ENCODE assay signal across 8 mouse cellular contexts in genomic region chr17:34898706-34899052, GRCm38 (mm10). TPM values are rescaled to one million over a fixed set of nuclear protein-coding genes. Genes with fewer than 3 reads are reported as not detected.
A peak's percentile ranks its signal among the peaks of the same experiment; 100 is the strongest.
DNase-seq lines count a peak whose midpoint lies in the region; ATAC-seq and TF ChIP-seq lines count a peak whose summit lies in the region.

No protein-coding gene starts in this region.

- peak overlapping the region; percentile 99 for H3K9ac ChIP-seq in heart, embryonic 13.5 days
- peak overlapping the region; percentile 98 for H3K9ac ChIP-seq in limb, embryonic 13.5 days

- under 1% methylated on average over 20 of the region's 47 CpGs for WGBS in heart, embryonic 13.5 days
- WGBS in forebrain, embryonic 10.5 days: under 1% methylated on average over 35 of the region's 47 CpGs
- 0% methylated on average over 7 of the region's 47 CpGs for WGBS in limb, embryonic 13.5 days
- 1% methylated on average over 35 of the region's 47 CpGs for WGBS in small intestine, adult 2 months

- no peaks in the 10 kb centered on the region for H3K9me3 ChIP-seq in heart, embryonic 13.5 days
- no peaks in the 10 kb centered on the region; the same call in 1 of the 2 replicates for H3K9me3 ChIP-seq in G1E (replicated peaks)
- H3K9me3 ChIP-seq in forebrain, embryonic 10.5 days: peaks cover 8% of the 10 kb centered on the region; the same call in 1 of the 2 replicates
- no peaks in the 10 kb centered on the region for H3K9me3 ChIP-seq in limb, embryonic 13.5 days

- no peak for TF ChIP-seq POLR2A in small intestine, adult 2 months (IDR thresholded peaks at IDR 0.05; ENCODE audit: low read depth, low read length)

- H3K4me2 ChIP-seq in heart, embryonic 13.5 days: peak overlapping the region; percentile 85
- peak overlapping the region; percentile 96 for H3K4me2 ChIP-seq in limb, embryonic 13.5 days (replicated peaks)

- H3K27me3 ChIP-seq in heart, embryonic 13.5 days (replicated peaks): no peaks in the 10 kb centered on the region
- no peaks in the 10 kb centered on the region for H3K27me3 ChIP-seq in G1E (ENCODE audit: insufficient read depth, low read length)
- no peaks in the 10 kb centered on the region for H3K27me3 ChIP-seq in forebrain, embryonic 10.5 days (ENCODE audit: poor library complexity, severe bottlenecking)
- no peaks in the 10 kb centered on the region for H3K27me3 ChIP-seq in limb, embryonic 13.5 days
- H3K27me3 ChIP-seq in small intestine, adult 2 months (ENCODE audit: control insufficient read depth, insufficient read depth, low read length): no peaks in the 10 kb centered on the region

- peaks cover 42% of the 10 kb centered on the region for H3K4me1 ChIP-seq in heart, embryonic 13.5 days
- H3K4me1 ChIP-seq in G1E (ENCODE audit: insufficient read depth, low read depth, low read length): peaks cover 60% of the 10 kb centered on the region
- H3K4me1 ChIP-seq in forebrain, embryonic 10.5 days: peaks cover 62% of the 10 kb centered on the region
- H3K4me1 ChIP-seq in limb, embryonic 13.5 days: peaks cover 41% of the 10 kb centered on the region
- H3K4me1 ChIP-seq in small intestine, adult 2 months (ENCODE audit: control insufficient read depth, insufficient read depth, insufficient read length, low read length): peaks cover 12% of the 10 kb centered on the region

- no peak for DNase-seq in heart, postnatal 14 days
- DNase-seq in G1E (ENCODE audit: low spot score): peak; percentile 67
- DNase-seq in forebrain, embryonic 10.5 days (ENCODE audit: extremely low spot score, low spot score): peak; percentile 56
- DNase-seq in c-Kit-positive CD71-positive TER-119-positive erythroid progenitor cells, embryonic 14.5 days (ENCODE audit: low spot score): no peak

- intact Hi-C loops in heart, postnatal 14 days (cut with DNase I): loop anchor here (2.0 kb wide), 1 partner anchor 48 kb away; the partner anchor contains the start of genes Nelfe and Skiv2l

- H3K4me3 ChIP-seq in heart, embryonic 13.5 days: peak overlapping the region; percentile 95
- H3K4me3 ChIP-seq in G1E (ENCODE audit: low read depth, low read length): peak overlapping the region; percentile 91
- peak overlapping the region; percentile 98 for H3K4me3 ChIP-seq in forebrain, embryonic 10.5 days
- H3K4me3 ChIP-seq in limb, embryonic 13.5 days: peak overlapping the region; percentile 92
- H3K4me3 ChIP-seq in small intestine, adult 2 months (ENCODE audit: low read depth, low read length): peak overlapping the region; percentile 79

- no peak for ATAC-seq in heart, embryonic 13.5 days (ENCODE audit: extremely low read depth, insufficient number of reproducible peaks, low FRiP score, low TSS enrichment)
- ATAC-seq in G1E (ENCODE audit: extremely low read depth, insufficient number of reproducible peaks, low FRiP score, poor library complexity, severe bottlenecking): no peak
- ATAC-seq in limb, embryonic 13.5 days (ENCODE audit: low FRiP score, low read depth): no peak
- no peak for ATAC-seq in granulocyte monocyte progenitor cell, adult 5-6 weeks (replicated peaks; ENCODE audit: poor library complexity, severe bottlenecking)

- H3K36me3 ChIP-seq in heart, embryonic 13.5 days: peaks cover 38% of the 10 kb centered on the region
- peaks cover 45% of the 10 kb centered on the region for H3K36me3 ChIP-seq in G1E (replicated peaks)
- H3K36me3 ChIP-seq in forebrain, embryonic 10.5 days (replicated peaks): peaks cover 51% of the 10 kb centered on the region
- peaks cover 34% of the 10 kb centered on the region for H3K36me3 ChIP-seq in limb, embryonic 13.5 days
- H3K36me3 ChIP-seq in small intestine, adult 2 months (ENCODE audit: control insufficient read depth, insufficient read depth, low read length): peaks cover 21% of the 10 kb centered on the region

- H3K27ac ChIP-seq in heart, embryonic 13.5 days (replicated peaks): peak overlapping the region; percentile 96
- peak overlapping the region; percentile 100 for H3K27ac ChIP-seq in forebrain, embryonic 10.5 days
- H3K27ac ChIP-seq in limb, embryonic 13.5 days: peak overlapping the region; percentile 95
- no peak overlapping the region for H3K27ac ChIP-seq in small intestine, adult 2 months (ENCODE audit: insufficient read depth, low read depth, low read length)

- TF ChIP-seq CTCF in G1E (IDR thresholded peaks at IDR 0.05; ENCODE audit: low read depth, low read length): no peak
- TF ChIP-seq CTCF in small intestine, adult 2 months (IDR thresholded peaks at IDR 0.05; ENCODE audit: extremely low read depth, insufficient read length, insufficient replicate concordance, low read depth, low read length): no peak

RNA-seq across cellular contexts. Expression of gene Ehmt2, which starts 0.4 kb away (rescaled TPM):
- 38.8 and 42.4 TPM in 2 replicates for polyA plus RNA-seq in heart, embryonic 13.5 days (2015; fragmentation: Nextera tagmentation; extraction: Ambion mirVana)
- total RNA-seq in heart, postnatal 14 days (2021): 10 to 100 TPM; 45.2 to 49.4 TPM
- 123 and 126 TPM in 2 replicates for total RNA-seq in G1E (2014; fragmentation: Nextera tagmentation)
- total RNA-seq in G1E (2017): 94.4 and 108 TPM in 2 replicates
- 346 and 451 TPM in 2 replicates for polyA plus RNA-seq in G1E (2012)
- 93.3 and 98.8 TPM in 2 replicates for polyA plus RNA-seq in forebrain, embryonic 10.5 days (2016; fragmentation: Nextera tagmentation; extraction: Ambion mirVana)
- 97.0 and 103 TPM in 2 replicates for polyA plus RNA-seq in limb, embryonic 13.5 days (2015; fragmentation: Nextera tagmentation; extraction: Ambion mirVana)
- 101 and 242 TPM in 2 replicates for polyA plus RNA-seq in small intestine, adult 2 months (2012; rRNA removed)
- total RNA-seq in granulocyte monocyte progenitor cell, adult 5-6 weeks (2014; fragmentation: Nextera tagmentation): 78.2 and 87.0 TPM in 2 replicates
- 90.9 and 120 TPM in 2 replicates for total RNA-seq in granulocyte monocyte progenitor cell, adult 5-6 weeks (2017)

RNA-seq across cellular contexts. Expression of gene C2, which starts 0.6 kb away (rescaled TPM):
- polyA plus RNA-seq in heart, embryonic 13.5 days (2015; fragmentation: Nextera tagmentation; extraction: Ambion mirVana): 0.84 and 1.9 TPM in 2 replicates
- total RNA-seq in heart, postnatal 14 days (2021): 1 to 10 TPM; 4.3 to 6.0 TPM
- total RNA-seq in G1E (2014; fragmentation: Nextera tagmentation) (22.2 and 25.9 TPM in 2 replicates), G1E (2017) (1.4 and 2.5 TPM in 2 replicates)
- polyA plus RNA-seq in G1E (2012): 1.2 and 2.3 TPM in 2 replicates
- 0.83 and 1.7 TPM in 2 replicates for polyA plus RNA-seq in forebrain, embryonic 10.5 days (2016; fragmentation: Nextera tagmentation; extraction: Ambion mirVana)
- 1.6 and 2.4 TPM in 2 replicates for polyA plus RNA-seq in limb, embryonic 13.5 days (2015; fragmentation: Nextera tagmentation; extraction: Ambion mirVana)
- polyA plus RNA-seq in small intestine, adult 2 months (2012; rRNA removed): 4.3 and 10.6 TPM in 2 replicates
- total RNA-seq in granulocyte monocyte progenitor cell, adult 5-6 weeks (2014; fragmentation: Nextera tagmentation): 1.5 and 7.7 TPM in 2 replicates
- total RNA-seq in granulocyte monocyte progenitor cell, adult 5-6 weeks (2017): 0.47 TPM in 1 of 2 replicates, not detected in the other

RNA-seq across cellular contexts. Expression of gene Slc44a4, which starts 15.6 kb away (rescaled TPM):
- 0.15 TPM in 1 of 2 replicates, not detected in the other for polyA plus RNA-seq in heart, embryonic 13.5 days (2015; fragmentation: Nextera tagmentation; extraction: Ambion mirVana)
- total RNA-seq in heart, postnatal 14 days (2021): under 1 TPM in 1 of 2 experiments, not detected in 1; 0.17 TPM
- not detected in 2 replicates for total RNA-seq in G1E (2014; fragmentation: Nextera tagmentation)
- total RNA-seq in G1E (2017): 0.06 TPM in 1 of 2 replicates, not detected in the other
- polyA plus RNA-seq in G1E (2012): not detected in 2 replicates
- 0.06 and 0.11 TPM in 2 replicates for polyA plus RNA-seq in forebrain, embryonic 10.5 days (2016; fragmentation: Nextera tagmentation; extraction: Ambion mirVana)
- polyA plus RNA-seq in limb, embryonic 13.5 days (2015; fragmentation: Nextera tagmentation; extraction: Ambion mirVana): 0.14 TPM in 1 of 2 replicates, not detected in the other
- 64.8 and 101 TPM in 2 replicates for polyA plus RNA-seq in small intestine, adult 2 months (2012; rRNA removed)
- 0.41 TPM in 1 of 2 replicates, not detected in the other for total RNA-seq in granulocyte monocyte progenitor cell, adult 5-6 weeks (2014; fragmentation: Nextera tagmentation)
- total RNA-seq in granulocyte monocyte progenitor cell, adult 5-6 weeks (2017): 0.78 and 1.8 TPM in 2 replicates

RNA-seq across cellular contexts. Expression of gene Gm20547, which starts 16.8 kb away (rescaled TPM):
- polyA plus RNA-seq in heart, embryonic 13.5 days (2015; fragmentation: Nextera tagmentation; extraction: Ambion mirVana): not detected in 2 replicates
- total RNA-seq in heart, postnatal 14 days (2021): not detected
- not detected in 2 replicates for total RNA-seq in G1E (2014; fragmentation: Nextera tagmentation)
- not detected in 2 replicates for total RNA-seq in G1E (2017)
- polyA plus RNA-seq in G1E (2012): not detected in 2 replicates
- 0.05 and 0.11 TPM in 2 replicates for polyA plus RNA-seq in forebrain, embryonic 10.5 days (2016; fragmentation: Nextera tagmentation; extraction: Ambion mirVana)
- not detected in 2 replicates for polyA plus RNA-seq in limb, embryonic 13.5 days (2015; fragmentation: Nextera tagmentation; extraction: Ambion mirVana)
- polyA plus RNA-seq in small intestine, adult 2 months (2012; rRNA removed): not detected in 2 replicates
- total RNA-seq in granulocyte monocyte progenitor cell, adult 5-6 weeks (2014; fragmentation: Nextera tagmentation): not detected in 2 replicates
- not detected in 2 replicates for total RNA-seq in granulocyte monocyte progenitor cell, adult 5-6 weeks (2017)

RNA-seq across cellular contexts. Expression of gene Zbtb12, which starts 19.4 kb away (rescaled TPM):
- 1.5 and 2.0 TPM in 2 replicates for polyA plus RNA-seq in heart, embryonic 13.5 days (2015; fragmentation: Nextera tagmentation; extraction: Ambion mirVana)
- 1 to 10 TPM; 5.1 to 6.1 TPM for total RNA-seq in heart, postnatal 14 days (2021)
- total RNA-seq in G1E (2014; fragmentation: Nextera tagmentation) (5.4 and 6.1 TPM in 2 replicates), G1E (2017) (3.1 and 4.4 TPM in 2 replicates)
- polyA plus RNA-seq in G1E (2012): 20.4 and 22.7 TPM in 2 replicates
- 6.6 and 7.0 TPM in 2 replicates for polyA plus RNA-seq in forebrain, embryonic 10.5 days (2016; fragmentation: Nextera tagmentation; extraction: Ambion mirVana)
- polyA plus RNA-seq in limb, embryonic 13.5 days (2015; fragmentation: Nextera tagmentation; extraction: Ambion mirVana): 5.4 TPM in 2 replicates
- polyA plus RNA-seq in small intestine, adult 2 months (2012; rRNA removed): 2.9 and 6.8 TPM in 2 replicates
- total RNA-seq in granulocyte monocyte progenitor cell, adult 5-6 weeks (2014; fragmentation: Nextera tagmentation): 12.2 and 14.2 TPM in 2 replicates
- total RNA-seq in granulocyte monocyte progenitor cell, adult 5-6 weeks (2017): 13.3 and 15.3 TPM in 2 replicates

Comparison
In these comparisons a context has a peak if more than half of its experiments do, and no peak if none do; other contexts are left out.
1. DNase-seq: peak in G1E (single experiment) and forebrain, embryonic 10.5 days (single experiment); none in heart, postnatal 14 days (0 of 2) and c-Kit-positive CD71-positive TER-119-positive erythroid progenitor cells, embryonic 14.5 days (single experiment).
2. RNA of gene Slc44a4, which starts 15.6 kb away (polyA plus RNA-seq): 64.8 to 101 TPM in small intestine, adult 2 months; 0.15 TPM in heart, embryonic 13.5 days, 0.06 to 0.11 TPM in forebrain, embryonic 10.5 days, 0.14 TPM in limb, embryonic 13.5 days and not detected in G1E; every median in the first group is over 10 times any median in the second.
3. Peak in every context shown above with its lines, with median percentiles within 50 percentile points of each other: H3K4me3 ChIP-seq.